Mouse (Mus musculus): ENCODE measurements around the gene Ecel1. TPM values are rescaled to one million over a fixed set of nuclear protein-coding genes. Genes with fewer than 3 reads are reported as not detected.

Gene Ecel1
- polyA plus RNA-seq, 1 experiment from 2014 or later: 0.16 TPM

DNA sequence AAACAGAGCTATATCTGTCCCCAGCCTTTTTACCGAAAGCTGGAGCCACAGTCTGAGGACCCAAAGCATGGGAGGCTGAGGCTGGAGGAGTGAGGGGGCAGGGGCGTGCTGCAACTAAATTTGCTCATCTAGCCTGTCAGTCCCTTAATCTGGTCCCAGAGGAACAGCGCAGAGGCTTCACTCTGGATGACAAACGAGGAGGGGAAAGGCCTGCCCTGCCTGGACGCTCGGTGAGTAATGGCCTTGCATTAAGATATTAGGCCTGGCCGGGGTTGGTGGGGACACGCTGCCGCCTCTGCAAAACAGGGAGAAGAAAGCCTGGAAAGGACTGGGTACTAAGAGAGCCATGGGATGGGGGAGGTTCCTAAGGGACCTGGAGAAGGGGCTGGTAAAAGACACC is 16.0 kb upstream of the Ecel1 start:
- Histone ChIP-seq H3K27ac (ENCODE audit: low read depth) (no peak overlapping the region), H3K9me3 (ENCODE audit: low read length) (no peaks in the 10 kb centered on the region), H3K4me1 (ENCODE audit: insufficient read depth) (no peaks in the 10 kb centered on the region), H3K4me2 (ENCODE audit: low read depth, low read length) (no peak overlapping the region), H3K9ac (replicated peaks) (no peak overlapping the region), H3K27me3 (ENCODE audit: insufficient read depth, low read length) (peaks cover 21% of the 10 kb centered on the region), H3K36me3 (replicated peaks; ENCODE audit: insufficient read depth, low read length) (no peaks in the 10 kb centered on the region), H3K4me3 (ENCODE audit: low read depth, low read length) (no peak overlapping the region)
- no peak for ATAC-seq
- 62% methylated on average over 9 of the region's 9 CpGs for WGBS (ENCODE audit: insufficient replicate concordance)
- no peak for DNase-seq
- TF ChIP-seq CTCF (IDR thresholded peaks at IDR 0.05; ENCODE audit: low read depth) (no peak), EP300 (IDR thresholded peaks at IDR 0.05; ENCODE audit: low read depth) (no peak)

DNA sequence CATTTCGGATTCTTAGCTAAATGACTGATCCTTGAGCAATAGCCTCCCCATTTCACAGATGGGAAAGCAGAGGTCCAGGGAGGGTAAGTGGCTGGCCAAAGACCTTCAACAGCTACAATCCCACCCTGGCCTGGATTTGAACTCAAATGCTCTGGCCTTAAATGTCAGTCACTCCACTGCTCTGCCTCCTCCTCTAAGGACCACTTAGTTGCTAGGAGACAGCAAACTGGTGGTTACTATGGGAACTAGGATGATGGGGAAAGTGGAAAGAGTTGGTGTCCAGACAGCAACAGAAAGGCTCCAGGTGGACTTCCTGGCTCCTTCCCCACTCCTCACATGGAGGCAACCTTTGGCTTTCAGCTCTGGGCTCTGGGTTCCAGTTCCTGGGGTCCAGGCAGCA is 15.0 kb upstream of the Ecel1 start:
- H3K27ac ChIP-seq (ENCODE audit: low read depth): no peak overlapping the region
- H3K9me3 ChIP-seq (ENCODE audit: low read length): no peaks in the 10 kb centered on the region
- H3K4me2 ChIP-seq (ENCODE audit: low read depth, low read length): no peak overlapping the region
- TF ChIP-seq EP300 (IDR thresholded peaks at IDR 0.05; ENCODE audit: low read depth) (no peak), CTCF (IDR thresholded peaks at IDR 0.05; ENCODE audit: low read depth) (no peak)
- H3K9ac ChIP-seq (replicated peaks): no peak overlapping the region
- no peak overlapping the region for H3K4me3 ChIP-seq (ENCODE audit: low read depth, low read length)
- H3K36me3 ChIP-seq (replicated peaks; ENCODE audit: insufficient read depth, low read length): no peaks in the 10 kb centered on the region
- ATAC-seq: no peak
- H3K4me1 ChIP-seq (ENCODE audit: insufficient read depth): no peaks in the 10 kb centered on the region
- H3K27me3 ChIP-seq (ENCODE audit: insufficient read depth, low read length): peaks cover 21% of the 10 kb centered on the region
- no peak for DNase-seq
- WGBS (ENCODE audit: insufficient replicate concordance): 80% methylated on average over 1 of the region's 1 CpGs

DNA sequence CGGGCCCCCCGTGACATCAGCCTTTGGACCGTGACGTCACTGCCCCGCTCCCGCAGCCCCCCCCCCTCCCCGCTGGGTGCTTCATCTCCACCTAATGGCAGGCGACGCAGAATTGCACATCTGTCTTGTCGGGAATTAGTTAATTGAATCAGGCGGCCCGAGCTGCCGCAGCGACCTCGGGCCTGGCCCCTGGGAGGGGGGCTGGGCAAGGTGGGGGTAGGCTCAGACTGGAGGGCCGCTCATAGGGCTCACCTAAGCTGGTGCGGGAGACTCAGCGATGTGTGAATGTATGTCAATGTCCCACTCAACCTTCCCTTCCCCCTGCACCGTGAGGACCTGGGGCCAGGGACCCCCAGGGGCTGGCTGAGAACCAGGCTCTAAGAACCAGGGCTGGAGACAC is 14.1 kb upstream of the Ecel1 start:
- Histone ChIP-seq H3K9me3 (ENCODE audit: low read length) (no peaks in the 10 kb centered on the region), H3K4me2 (ENCODE audit: low read depth, low read length) (no peak overlapping the region), H3K4me3 (ENCODE audit: low read depth, low read length) (no peak overlapping the region), H3K27me3 (ENCODE audit: insufficient read depth, low read length) (peaks cover 21% of the 10 kb centered on the region), H3K27ac (ENCODE audit: low read depth) (no peak overlapping the region), H3K4me1 (ENCODE audit: insufficient read depth) (no peaks in the 10 kb centered on the region), H3K36me3 (replicated peaks; ENCODE audit: insufficient read depth, low read length) (no peaks in the 10 kb centered on the region), H3K9ac (replicated peaks) (no peak overlapping the region)
- DNase-seq: no peak
- TF ChIP-seq EP300 (IDR thresholded peaks at IDR 0.05; ENCODE audit: low read depth): no peak
- TF ChIP-seq CTCF (IDR thresholded peaks at IDR 0.05; ENCODE audit: low read depth): no peak
- 25% methylated on average over 19 of the region's 19 CpGs for WGBS (ENCODE audit: insufficient replicate concordance)
- no peak for ATAC-seq

DNA sequence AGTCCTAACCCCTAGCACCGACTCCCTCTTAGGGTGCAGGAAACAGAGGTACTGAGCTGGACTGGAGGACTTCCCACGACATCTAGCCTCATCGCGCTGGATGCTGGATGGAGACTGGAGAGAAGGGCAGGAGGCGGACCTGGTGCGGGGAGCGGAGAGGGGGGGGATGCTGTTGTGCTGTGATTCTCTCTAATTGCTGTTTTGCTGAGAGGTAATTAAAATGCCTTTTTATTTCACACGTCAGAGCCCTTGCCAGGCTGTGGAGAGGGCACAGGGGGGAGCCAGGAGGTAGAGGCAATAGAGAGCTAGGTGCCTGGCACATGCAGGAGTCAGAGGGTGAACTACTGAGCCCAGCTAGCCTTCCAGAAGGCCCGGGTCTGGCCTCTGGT is 8.5 kb upstream of the Ecel1 start:
- no peak for ATAC-seq
- 0 out of 2 replicates have a peak, but pooled peaks cover 11% of the 10 kb centered on the region for H3K27me3 ChIP-seq (ENCODE audit: insufficient read depth, low read length)
- no peak overlapping the region for H3K27ac ChIP-seq (ENCODE audit: low read depth)
- no peaks in the 10 kb centered on the region for H3K36me3 ChIP-seq (replicated peaks; ENCODE audit: insufficient read depth, low read length)
- DNase-seq: no peak
- no peaks in the 10 kb centered on the region for H3K9me3 ChIP-seq (ENCODE audit: low read length)
- TF ChIP-seq EP300 (IDR thresholded peaks at IDR 0.05; ENCODE audit: low read depth): no peak
- no peak for TF ChIP-seq CTCF (IDR thresholded peaks at IDR 0.05; ENCODE audit: low read depth)
- H3K4me2 ChIP-seq (ENCODE audit: low read depth, low read length): no peak overlapping the region
- no peak overlapping the region for H3K4me3 ChIP-seq (ENCODE audit: low read depth, low read length)
- no peaks in the 10 kb centered on the region for H3K4me1 ChIP-seq (ENCODE audit: insufficient read depth)
- H3K9ac ChIP-seq (replicated peaks): no peak overlapping the region
- WGBS (ENCODE audit: insufficient replicate concordance): 52% methylated on average over 9 of the region's 9 CpGs

DNA sequence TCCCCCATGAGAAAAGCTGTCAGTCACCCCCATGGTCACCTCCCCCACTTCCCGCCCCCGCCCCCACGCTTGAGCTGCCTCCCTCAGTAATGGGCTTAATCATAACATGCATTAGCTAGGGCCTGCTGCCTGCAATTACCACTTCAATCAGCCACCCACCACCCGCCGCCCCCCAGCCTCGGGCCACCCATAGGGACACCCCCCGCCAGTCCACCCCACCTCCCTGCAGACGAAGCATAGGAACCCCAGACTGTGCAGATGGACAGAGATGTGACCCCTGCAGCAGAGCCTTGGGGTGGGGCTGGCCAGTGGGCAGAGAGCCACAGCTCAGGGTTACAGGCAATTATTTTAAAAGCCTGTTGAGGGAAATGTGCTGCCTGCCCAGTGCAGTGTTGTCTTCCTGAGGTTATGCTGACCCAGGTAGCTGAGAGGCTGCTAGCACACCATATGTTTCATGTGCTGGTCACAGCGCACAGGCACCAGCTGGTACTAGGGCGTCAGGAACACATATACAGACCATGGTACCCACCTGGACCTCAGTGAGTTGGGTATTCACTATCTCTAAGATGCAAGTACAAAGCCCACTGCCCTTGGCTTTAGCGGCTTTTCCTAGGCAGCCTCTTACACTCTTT is 8.0 kb upstream of the Ecel1 start:
- Histone ChIP-seq H3K36me3 (replicated peaks; ENCODE audit: insufficient read depth, low read length) (no peaks in the 10 kb centered on the region), H3K27me3 (ENCODE audit: insufficient read depth, low read length) (0 out of 2 replicates have a peak, but pooled peaks cover 10% of the 10 kb centered on the region)

DNA sequence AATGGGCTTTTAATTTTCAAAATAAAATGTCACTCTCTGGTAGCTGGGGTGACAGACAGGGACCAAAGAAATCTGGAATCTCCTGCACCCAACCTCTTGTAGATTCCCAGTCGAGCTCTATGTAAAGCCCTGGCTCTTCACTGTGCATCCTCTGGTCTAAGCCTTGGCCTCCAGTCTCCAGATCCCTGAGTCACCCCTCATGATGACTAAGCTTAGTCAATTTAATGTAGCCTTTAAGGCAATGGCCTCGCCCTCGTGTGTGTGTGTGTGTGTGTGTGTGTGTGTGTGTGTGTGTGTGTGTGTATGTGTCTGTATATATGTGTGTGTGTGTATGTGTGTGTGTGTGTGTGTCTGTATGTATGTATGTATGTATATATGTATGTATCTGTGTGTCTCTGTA is 3.1 kb upstream of the Ecel1 start:
- H3K27me3 ChIP-seq (ENCODE audit: insufficient read depth, low read length): peaks cover 50% of the 10 kb centered on the region
- no peaks in the 10 kb centered on the region for H3K36me3 ChIP-seq (replicated peaks; ENCODE audit: insufficient read depth, low read length)
- no peak for ATAC-seq
- no peak overlapping the region for H3K9ac ChIP-seq (replicated peaks)
- H3K27ac ChIP-seq (ENCODE audit: low read depth): no peak overlapping the region
- no peak for DNase-seq
- H3K9me3 ChIP-seq (ENCODE audit: low read length): no peaks in the 10 kb centered on the region
- 65% methylated on average over 3 of the region's 3 CpGs for WGBS (ENCODE audit: insufficient replicate concordance)
- H3K4me2 ChIP-seq (ENCODE audit: low read depth, low read length): no peak overlapping the region
- H3K4me1 ChIP-seq (ENCODE audit: insufficient read depth): no peaks in the 10 kb centered on the region
- H3K4me3 ChIP-seq (ENCODE audit: low read depth, low read length): no peak overlapping the region
- no peak for TF ChIP-seq EP300 (IDR thresholded peaks at IDR 0.05; ENCODE audit: low read depth)
- TF ChIP-seq CTCF (IDR thresholded peaks at IDR 0.05; ENCODE audit: low read depth): no peak

More for the DNA sequence above, 8.0 kb upstream of the Ecel1 start:
- 22% methylated on average over 11 of the region's 11 CpGs for WGBS (ENCODE audit: insufficient replicate concordance)
- Histone ChIP-seq H3K4me1 (ENCODE audit: insufficient read depth) (no peaks in the 10 kb centered on the region), H3K9ac (replicated peaks) (no peak overlapping the region), H3K27ac (ENCODE audit: low read depth) (no peak overlapping the region), H3K4me3 (ENCODE audit: low read depth, low read length) (no peak overlapping the region), H3K4me2 (ENCODE audit: low read depth, low read length) (no peak overlapping the region), H3K9me3 (ENCODE audit: low read length) (no peaks in the 10 kb centered on the region)
- DNase-seq: no peak
- TF ChIP-seq EP300 (IDR thresholded peaks at IDR 0.05; ENCODE audit: low read depth) (no peak), CTCF (IDR thresholded peaks at IDR 0.05; ENCODE audit: low read depth) (no peak)
- ATAC-seq: no peak

All from liver, postnatal 0 days (tissue).